Mouse (Mus musculus) urinary bladder, postnatal 10 days (tissue): Measurements from ENCODE around the gene Kcnip3.

Source experiments
- DNase-seq: peaks from one replicate; pipeline ENCODE4 v3.0.0; 2022; ENCODE audit warnings: low spot score

The Kcnip3 gene

GRCm38 (mm10) chr2:127517081-127517480 is 4.8 kb downstream of the Kcnip3 start:
- no peak for DNase-seq

- no peak for DNase-seq
These were observed 7.3 kb downstream of the Kcnip3 start for GRCm38 (mm10) chr2:127514380-127515124.

GRCm38 (mm10) chr2:127513244-127513643 is 8.7 kb downstream of the Kcnip3 start:
- no peak for DNase-seq

- DNase-seq: no peak
These were observed 10.5 kb downstream of the Kcnip3 start for GRCm38 (mm10) chr2:127511426-127511825.

GRCm38 (mm10) chr2:127507967-127508660 is 13.8 kb downstream of the Kcnip3 start:
- DNase-seq: no peak

- DNase-seq: peak; percentile 47
These were observed 14.7 kb downstream of the Kcnip3 start for GRCm38 (mm10) chr2:127507077-127507774.

- DNase-seq: no peak
These were observed 15.7 kb downstream of the Kcnip3 start for GRCm38 (mm10) chr2:127506131-127506632.

- DNase-seq: no peak
These were observed 16.7 kb downstream of the Kcnip3 start for GRCm38 (mm10) chr2:127505196-127505595.

GRCm38 (mm10) chr2:127503751-127504549 is 17.9 kb downstream of the Kcnip3 start:
- DNase-seq: no peak

GRCm38 (mm10) chr2:127501061-127501460 is 20.8 kb downstream of the Kcnip3 start:
- no peak for DNase-seq

- no peak for DNase-seq
These were observed 23.1 kb downstream of the Kcnip3 start for GRCm38 (mm10) chr2:127498750-127499149.

- DNase-seq: no peak
These were observed 25.6 kb downstream of the Kcnip3 start for GRCm38 (mm10) chr2:127496321-127496720.

- DNase-seq: no peak
These were observed 37.3 kb downstream of the Kcnip3 start for GRCm38 (mm10) chr2:127484476-127485170.

- no peak for DNase-seq
These were observed 38.9 kb downstream of the Kcnip3 start for GRCm38 (mm10) chr2:127483001-127483400.

GRCm38 (mm10) chr2:127482533-127482911 is 39.4 kb downstream of the Kcnip3 start:
- DNase-seq: no peak

GRCm38 (mm10) chr2:127481841-127482532 is 39.9 kb downstream of the Kcnip3 start:
- DNase-seq: no peak

GRCm38 (mm10) chr2:127479763-127480162 is 42.1 kb downstream of the Kcnip3 start:
- no peak for DNase-seq

GRCm38 (mm10) chr2:127479210-127479609 is 42.7 kb downstream of the Kcnip3 start:
- no peak for DNase-seq

GRCm38 (mm10) chr2:127472279-127472678 is 49.6 kb downstream of the Kcnip3 start:
- no peak for DNase-seq

GRCm38 (mm10) chr2:127471281-127471680 is 50.6 kb downstream of the Kcnip3 start:
- no peak for DNase-seq

- no peak for DNase-seq
These were observed 51.2 kb downstream of the Kcnip3 start for GRCm38 (mm10) chr2:127470661-127471060.
